Mouse (Mus musculus): Measurements from ENCODE around the gene Rsbn1l. TPM values are rescaled to one million over a fixed set of nuclear protein-coding genes. Genes with fewer than 3 reads are reported as not detected.

The Rsbn1l gene
- polyA plus RNA-seq, 1 experiment from 2014 or later: 7.1 TPM

DNA sequence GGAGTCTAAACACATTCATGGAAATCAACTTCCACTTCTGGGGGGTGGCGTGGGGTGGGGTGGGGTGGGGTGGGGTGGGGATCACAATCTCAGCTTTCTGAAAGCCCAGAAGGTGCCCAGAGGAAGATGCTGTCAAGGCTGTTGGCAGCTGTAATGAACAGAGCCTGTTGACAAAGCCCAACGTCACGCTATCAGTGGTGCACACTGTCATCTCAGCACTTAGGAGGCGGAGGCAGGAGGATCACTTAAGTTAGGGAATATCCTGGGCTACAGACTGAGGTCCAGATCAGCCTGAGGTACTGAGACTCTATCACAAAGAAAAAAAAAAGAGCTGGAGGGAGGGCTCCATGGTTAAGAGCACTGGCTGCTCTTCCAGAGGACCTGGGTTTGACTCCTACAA, 18.5 kb upstream of the Rsbn1l start:
- no peak overlapping the region for H3K27ac ChIP-seq (ENCODE audit: low read depth)
- WGBS: 75% methylated on average over 4 of the region's 4 CpGs
- H3K4me2 ChIP-seq (ENCODE audit: low read length): no peak overlapping the region
- H3K9me3 ChIP-seq (ENCODE audit: control insufficient read depth, low read length): no peaks in the 10 kb centered on the region
- DNase-seq (ENCODE audit: low spot score) (no peak), ATAC-seq (replicated peaks; ENCODE audit: low FRiP score, low TSS enrichment, low read depth) (no peak)
- H3K4me3 ChIP-seq (ENCODE audit: low read depth, low read length): no peak overlapping the region
- no peaks in the 10 kb centered on the region for H3K27me3 ChIP-seq (replicated peaks; ENCODE audit: control insufficient read depth, insufficient read depth, low read length)
- no peaks in the 10 kb centered on the region for H3K4me1 ChIP-seq (replicated peaks; ENCODE audit: control insufficient read depth, insufficient read depth, low read length)
- H3K36me3 ChIP-seq (ENCODE audit: control insufficient read depth, insufficient read depth, low read length): no peaks in the 10 kb centered on the region
- no peak overlapping the region for H3K9ac ChIP-seq (ENCODE audit: low read length)

DNA sequence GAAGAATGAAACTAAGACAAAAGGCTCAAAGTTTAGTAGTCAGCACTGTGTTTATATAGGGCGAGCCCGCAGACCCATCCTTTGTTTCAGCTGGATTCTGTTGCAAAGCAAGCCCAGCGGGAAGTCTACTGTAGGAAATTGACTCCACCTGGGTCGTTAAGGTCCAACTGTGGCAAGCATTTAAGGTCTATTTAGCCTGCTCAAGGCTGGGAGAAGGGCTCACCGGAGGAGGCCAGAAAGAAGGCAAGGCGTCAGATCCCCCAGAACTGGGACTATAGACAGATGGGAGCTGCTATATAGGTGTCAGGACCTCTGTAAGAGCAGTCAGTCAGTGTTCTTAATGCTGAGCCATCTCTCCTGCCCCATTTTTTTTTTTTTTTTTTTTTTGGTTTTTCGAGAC, 17.8 kb upstream of the Rsbn1l start:
- whole genome bisulfite sequencing: 30% methylated on average over 6 of the region's 7 CpGs
- Histone ChIP-seq H3K36me3 (ENCODE audit: control insufficient read depth, insufficient read depth, low read length) (no peaks in the 10 kb centered on the region), H3K4me3 (ENCODE audit: low read depth, low read length) (no peak overlapping the region), H3K27me3 (replicated peaks; ENCODE audit: control insufficient read depth, insufficient read depth, low read length) (no peaks in the 10 kb centered on the region), H3K9me3 (ENCODE audit: control insufficient read depth, low read length) (no peaks in the 10 kb centered on the region), H3K27ac (ENCODE audit: low read depth) (no peak overlapping the region), H3K9ac (ENCODE audit: low read length) (no peak overlapping the region), H3K4me2 (ENCODE audit: low read length) (no peak overlapping the region), H3K4me1 (replicated peaks; ENCODE audit: control insufficient read depth, insufficient read depth, low read length) (no peaks in the 10 kb centered on the region)
- ATAC-seq (replicated peaks; ENCODE audit: low FRiP score, low TSS enrichment, low read depth) (no peak), DNase-seq (ENCODE audit: low spot score) (no peak)

DNA sequence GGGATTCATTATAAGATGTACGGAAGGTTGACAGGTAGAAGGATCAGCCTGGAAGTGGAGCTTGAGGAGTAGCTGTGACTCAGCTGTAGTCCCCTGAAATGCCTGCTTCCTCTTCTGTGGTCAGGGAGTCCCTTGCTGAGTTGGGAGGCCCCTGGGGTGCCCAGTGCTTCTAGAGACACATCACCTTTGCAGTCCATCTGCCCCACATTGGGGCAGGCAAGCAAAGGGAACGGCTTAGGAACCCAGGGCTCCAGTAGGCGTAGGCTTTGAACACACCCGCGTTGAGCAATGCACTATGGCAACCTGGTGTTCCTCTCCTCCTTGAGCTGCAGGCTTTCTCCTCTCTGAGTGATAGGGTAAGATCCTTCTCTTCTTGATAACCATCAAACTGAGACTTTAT, 16.9 kb upstream of the Rsbn1l start:
- no peak overlapping the region for H3K4me3 ChIP-seq (ENCODE audit: low read depth, low read length)
- H3K27ac ChIP-seq (ENCODE audit: low read depth): no peak overlapping the region
- H3K4me2 ChIP-seq (ENCODE audit: low read length): no peak overlapping the region
- 69% methylated on average over 5 of the region's 5 CpGs for WGBS
- no peaks in the 10 kb centered on the region for H3K27me3 ChIP-seq (replicated peaks; ENCODE audit: control insufficient read depth, insufficient read depth, low read length)
- no peak for DNase-seq (ENCODE audit: low spot score)
- H3K9me3 ChIP-seq (ENCODE audit: control insufficient read depth, low read length): no peaks in the 10 kb centered on the region
- H3K9ac ChIP-seq (ENCODE audit: low read length): no peak overlapping the region
- no peaks in the 10 kb centered on the region for H3K36me3 ChIP-seq (ENCODE audit: control insufficient read depth, insufficient read depth, low read length)
- no peaks in the 10 kb centered on the region for H3K4me1 ChIP-seq (replicated peaks; ENCODE audit: control insufficient read depth, insufficient read depth, low read length)
- ATAC-seq (replicated peaks; ENCODE audit: low FRiP score, low TSS enrichment, low read depth): no peak

DNA sequence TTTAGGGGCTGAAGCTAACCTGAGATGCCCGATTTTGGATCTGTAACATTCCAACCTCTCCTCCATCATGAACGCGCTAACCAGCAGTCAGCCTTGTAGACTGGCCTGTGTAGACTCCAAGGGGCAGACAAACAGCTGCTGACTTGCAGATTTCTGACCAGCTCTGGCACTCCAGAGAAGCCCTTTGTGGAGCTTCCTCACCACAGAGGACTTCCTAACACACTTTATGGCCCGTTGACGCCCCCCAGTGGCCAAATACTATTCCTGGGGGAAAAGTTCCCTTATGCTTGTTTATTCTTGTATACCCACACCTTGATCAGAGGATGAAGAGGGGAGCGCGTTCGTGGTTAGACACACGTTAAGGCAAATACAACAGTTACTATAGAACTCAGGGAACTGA, 12.8 kb upstream of the Rsbn1l start:
- ATAC-seq (replicated peaks; ENCODE audit: low FRiP score, low TSS enrichment, low read depth) (no peak), DNase-seq (ENCODE audit: low spot score) (no peak)
- no peak overlapping the region for H3K4me3 ChIP-seq (ENCODE audit: low read depth, low read length)
- H3K4me2 ChIP-seq (ENCODE audit: low read length): no peak overlapping the region
- WGBS: 60% methylated on average over 9 of the region's 9 CpGs
- H3K4me1 ChIP-seq (replicated peaks; ENCODE audit: control insufficient read depth, insufficient read depth, low read length): no peaks in the 10 kb centered on the region
- no peak overlapping the region for H3K27ac ChIP-seq (ENCODE audit: low read depth)
- no peak overlapping the region for H3K9ac ChIP-seq (ENCODE audit: low read length)
- H3K27me3 ChIP-seq (replicated peaks; ENCODE audit: control insufficient read depth, insufficient read depth, low read length): no peaks in the 10 kb centered on the region
- no peaks in the 10 kb centered on the region for H3K9me3 ChIP-seq (ENCODE audit: control insufficient read depth, low read length)
- no peaks in the 10 kb centered on the region for H3K36me3 ChIP-seq (ENCODE audit: control insufficient read depth, insufficient read depth, low read length)

DNA sequence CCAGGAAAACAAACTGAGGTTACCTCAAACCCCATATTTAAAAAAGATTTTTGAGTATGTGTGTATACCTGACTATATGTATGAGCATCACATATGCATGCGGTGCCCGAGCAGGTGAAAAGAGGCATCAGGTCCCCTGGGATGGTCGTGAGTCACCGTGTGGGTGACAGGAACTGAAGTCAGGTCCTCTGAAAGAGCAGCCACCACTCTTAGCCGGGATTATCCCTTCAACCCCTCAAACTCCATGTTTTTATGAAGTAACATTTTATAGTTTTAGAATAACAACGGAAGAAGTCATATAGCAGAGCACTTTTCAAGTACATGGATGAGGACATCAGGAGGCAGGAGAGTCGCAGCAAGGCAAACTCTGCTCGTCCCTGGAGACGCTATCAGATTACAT, 12.3 kb upstream of the Rsbn1l start:
- Histone ChIP-seq H3K27me3 (replicated peaks; ENCODE audit: control insufficient read depth, insufficient read depth, low read length) (no peaks in the 10 kb centered on the region), H3K4me1 (replicated peaks; ENCODE audit: control insufficient read depth, insufficient read depth, low read length) (no peaks in the 10 kb centered on the region), H3K4me3 (ENCODE audit: low read depth, low read length) (no peak overlapping the region), H3K9me3 (ENCODE audit: control insufficient read depth, low read length) (no peaks in the 10 kb centered on the region), H3K4me2 (ENCODE audit: low read length) (no peak overlapping the region), H3K27ac (ENCODE audit: low read depth) (no peak overlapping the region), H3K9ac (ENCODE audit: low read length) (no peak overlapping the region), H3K36me3 (ENCODE audit: control insufficient read depth, insufficient read depth, low read length) (no peaks in the 10 kb centered on the region)
- no peak for ATAC-seq (replicated peaks; ENCODE audit: low FRiP score, low TSS enrichment, low read depth)
- WGBS: 72% methylated on average over 9 of the region's 9 CpGs
- DNase-seq (ENCODE audit: low spot score): no peak

DNA sequence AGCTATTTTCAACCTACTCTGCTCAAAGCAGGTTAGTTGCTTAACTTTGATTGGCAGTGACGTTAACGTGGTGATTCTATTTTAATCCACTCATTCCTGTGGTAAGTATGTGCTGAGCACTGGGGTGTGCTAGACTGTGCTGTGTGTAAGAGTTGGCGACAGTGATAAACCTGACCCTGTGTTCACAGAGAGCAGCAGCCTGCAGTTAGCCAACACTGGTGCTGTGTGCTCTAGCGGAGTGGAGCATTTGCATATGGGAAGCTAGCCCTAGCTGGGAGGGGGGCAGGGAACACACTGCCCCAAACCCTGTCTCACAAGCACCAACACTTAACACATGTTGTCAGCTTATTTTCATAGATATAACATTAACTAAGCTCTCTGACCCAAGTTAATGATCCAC, 11.7 kb upstream of the Rsbn1l start:
- Histone ChIP-seq H3K4me1 (replicated peaks; ENCODE audit: control insufficient read depth, insufficient read depth, low read length) (no peaks in the 10 kb centered on the region), H3K36me3 (ENCODE audit: control insufficient read depth, insufficient read depth, low read length) (no peaks in the 10 kb centered on the region), H3K27me3 (replicated peaks; ENCODE audit: control insufficient read depth, insufficient read depth, low read length) (no peaks in the 10 kb centered on the region), H3K4me3 (ENCODE audit: low read depth, low read length) (no peak overlapping the region), H3K9me3 (ENCODE audit: control insufficient read depth, low read length) (no peaks in the 10 kb centered on the region), H3K9ac (ENCODE audit: low read length) (no peak overlapping the region), H3K27ac (ENCODE audit: low read depth) (no peak overlapping the region), H3K4me2 (ENCODE audit: low read length) (no peak overlapping the region)
- DNase-seq (ENCODE audit: low spot score) (no peak), ATAC-seq (replicated peaks; ENCODE audit: low FRiP score, low TSS enrichment, low read depth) (no peak)
- WGBS: 59% methylated on average over 4 of the region's 4 CpGs

DNA sequence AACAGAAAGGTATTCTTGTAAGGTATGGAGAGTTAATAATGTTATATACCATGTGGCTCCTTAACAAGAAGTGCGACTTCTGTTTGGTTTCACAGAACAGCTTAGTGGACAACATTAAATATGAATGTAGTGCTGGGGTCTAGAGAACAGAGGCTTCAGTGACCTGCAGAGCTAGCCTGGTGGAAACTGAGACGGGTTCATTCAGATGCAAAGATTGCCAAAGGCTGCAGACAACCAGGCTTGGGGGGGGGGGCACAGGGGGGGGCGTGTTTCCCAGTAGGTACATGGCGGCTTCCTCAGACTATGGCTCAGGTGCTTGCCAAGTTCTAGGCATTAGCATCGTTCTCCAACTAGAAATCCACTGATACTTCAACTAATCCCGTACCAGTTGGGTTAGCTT, 8.2 kb upstream of the Rsbn1l start:
- Histone ChIP-seq H3K9me3 (ENCODE audit: control insufficient read depth, low read length) (no peaks in the 10 kb centered on the region), H3K27me3 (replicated peaks; ENCODE audit: control insufficient read depth, insufficient read depth, low read length) (no peaks in the 10 kb centered on the region), H3K9ac (ENCODE audit: low read length) (no peak overlapping the region), H3K4me3 (ENCODE audit: low read depth, low read length) (no peak overlapping the region), H3K36me3 (ENCODE audit: control insufficient read depth, insufficient read depth, low read length) (no peaks in the 10 kb centered on the region), H3K27ac (ENCODE audit: low read depth) (no peak overlapping the region), H3K4me1 (replicated peaks; ENCODE audit: control insufficient read depth, insufficient read depth, low read length) (no peaks in the 10 kb centered on the region), H3K4me2 (ENCODE audit: low read length) (no peak overlapping the region)
- ATAC-seq (replicated peaks; ENCODE audit: low FRiP score, low TSS enrichment, low read depth): no peak
- no peak for DNase-seq (ENCODE audit: low spot score)
- 90% methylated on average over 6 of the region's 6 CpGs for WGBS

DNA sequence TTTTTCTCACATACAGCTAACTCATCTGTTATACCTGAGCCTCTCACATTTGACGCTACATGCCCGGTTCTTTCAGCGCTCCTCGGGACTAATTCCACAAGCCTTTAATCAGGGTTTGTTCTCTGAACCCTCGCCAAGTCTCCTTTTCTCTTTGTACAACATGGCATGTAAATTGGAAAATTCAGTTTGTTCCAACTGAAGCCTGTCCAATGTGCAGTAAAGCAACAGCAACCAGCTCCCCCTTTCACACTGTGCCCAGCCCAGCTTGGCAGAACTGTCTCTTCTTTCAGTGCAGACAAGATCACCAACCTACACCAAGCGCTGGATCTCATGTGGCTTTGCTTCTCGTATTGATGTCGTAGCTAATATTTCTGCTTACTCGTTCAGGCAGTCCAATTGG, 7.1 kb upstream of the Rsbn1l start:
- no peak for DNase-seq (ENCODE audit: low spot score)
- no peak overlapping the region for H3K9ac ChIP-seq (ENCODE audit: low read length)
- H3K36me3 ChIP-seq (ENCODE audit: control insufficient read depth, insufficient read depth, low read length): no peaks in the 10 kb centered on the region
- H3K4me1 ChIP-seq (replicated peaks; ENCODE audit: control insufficient read depth, insufficient read depth, low read length): no peaks in the 10 kb centered on the region
- no peak for ATAC-seq (replicated peaks; ENCODE audit: low FRiP score, low TSS enrichment, low read depth)
- H3K27me3 ChIP-seq (replicated peaks; ENCODE audit: control insufficient read depth, insufficient read depth, low read length): no peaks in the 10 kb centered on the region
- no peak overlapping the region for H3K4me2 ChIP-seq (ENCODE audit: low read length)
- H3K27ac ChIP-seq (ENCODE audit: low read depth): no peak overlapping the region
- no peaks in the 10 kb centered on the region for H3K9me3 ChIP-seq (ENCODE audit: control insufficient read depth, low read length)
- WGBS: 93% methylated on average over 9 of the region's 9 CpGs
- no peak overlapping the region for H3K4me3 ChIP-seq (ENCODE audit: low read depth, low read length)

DNA sequence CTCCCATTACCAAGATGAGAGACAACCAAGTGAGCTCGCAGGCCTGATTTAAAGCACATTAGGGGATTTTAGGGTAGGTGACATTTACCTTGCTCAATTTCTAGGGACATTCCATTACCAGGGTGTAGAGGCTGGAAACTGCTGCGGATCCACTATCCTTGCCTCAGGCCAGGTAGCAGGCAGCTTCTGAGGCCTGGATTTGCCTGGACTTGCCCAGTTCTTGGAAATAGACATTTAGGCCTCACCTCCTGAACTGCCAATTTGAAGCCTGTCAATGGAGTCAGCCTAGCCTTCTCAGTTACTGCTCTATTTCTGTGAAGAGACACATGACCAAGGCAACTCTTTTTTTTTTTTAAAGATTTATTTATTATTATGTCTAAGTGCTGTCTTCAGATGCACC, 4.7 kb upstream of the Rsbn1l start:
- 94% methylated on average over 2 of the region's 2 CpGs for WGBS
- H3K4me2 ChIP-seq (ENCODE audit: low read length): no peak overlapping the region
- DNase-seq (ENCODE audit: low spot score) (no peak), ATAC-seq (replicated peaks; ENCODE audit: low FRiP score, low TSS enrichment, low read depth) (no peak)
- no peak overlapping the region for H3K4me3 ChIP-seq (ENCODE audit: low read depth, low read length)
- H3K9ac ChIP-seq (ENCODE audit: low read length): no peak overlapping the region
- no peak overlapping the region for H3K27ac ChIP-seq (ENCODE audit: low read depth)
- H3K27me3 ChIP-seq (replicated peaks; ENCODE audit: control insufficient read depth, insufficient read depth, low read length): no peaks in the 10 kb centered on the region
- H3K36me3 ChIP-seq (ENCODE audit: control insufficient read depth, insufficient read depth, low read length): no peaks in the 10 kb centered on the region
- no peaks in the 10 kb centered on the region for H3K4me1 ChIP-seq (replicated peaks; ENCODE audit: control insufficient read depth, insufficient read depth, low read length)
- H3K9me3 ChIP-seq (ENCODE audit: control insufficient read depth, low read length): 0 out of 2 replicates have a peak, but pooled peaks cover 2% of the 10 kb centered on the region

All from intestine, embryonic 14.5 days (tissue).